Mouse (Mus musculus): ENCODE measurements around the gene Cd55. TPM values are rescaled to one million over a fixed set of nuclear protein-coding genes. Genes with fewer than 3 reads are reported as not detected.

The Cd55 gene
- polyA plus RNA-seq (2015; fragmentation: Nextera tagmentation; extraction: Ambion mirVana) = 18.6 and 18.9 TPM in 2 replicates

DNA sequence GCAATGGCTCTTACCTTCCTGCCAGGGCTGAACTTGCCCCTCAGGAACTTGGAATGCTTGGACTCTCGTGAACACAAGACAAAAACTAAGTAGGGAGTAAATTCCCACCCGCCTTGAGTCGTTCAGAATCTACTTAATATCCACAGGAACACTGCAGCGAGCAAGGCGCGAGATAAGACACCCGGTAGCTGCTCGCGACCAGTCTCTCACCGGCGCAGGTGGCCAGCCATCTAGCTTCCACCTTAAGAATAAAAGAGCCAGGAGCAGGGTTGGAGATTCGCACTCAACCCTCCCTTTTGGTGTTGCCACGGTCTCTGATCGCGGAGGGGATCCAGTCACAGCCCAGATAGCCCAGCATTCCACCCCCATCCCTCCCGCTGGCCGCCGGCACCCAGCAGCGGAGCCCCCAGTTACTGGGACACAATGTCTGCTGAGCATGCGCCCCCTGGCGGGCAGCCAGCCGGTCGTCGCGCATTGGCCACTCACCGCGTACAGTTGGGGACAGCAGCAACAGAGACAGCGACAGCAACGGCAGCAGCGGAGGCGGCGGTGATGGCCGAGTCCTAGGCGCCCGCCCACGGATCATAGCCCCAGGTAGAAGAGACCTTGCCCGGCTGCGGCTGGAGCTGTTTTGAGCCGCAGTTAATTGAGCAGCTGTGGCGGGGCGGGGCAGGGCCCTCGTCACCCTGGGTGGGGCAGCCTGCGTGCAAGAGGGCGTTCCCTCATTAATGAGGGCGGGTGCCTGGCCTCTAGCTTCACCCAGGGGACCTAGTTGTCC is at the start of gene Cd55:
TSS of gene Cd55 (minus strand) at position 661 of the 778 bp plus-strand sequence.
- ATAC-seq (ENCODE audit: insufficient read depth) = peak; percentile 98
- H3K4me1 ChIP-seq (replicated peaks) = peaks cover 18% of the 10 kb centered on the region
- H3K27ac ChIP-seq (replicated peaks) = peak within 1 kb of the TSS; percentile 91
- H3K36me3 ChIP-seq (replicated peaks) = peaks cover 13% of the 10 kb centered on the region
- WGBS (ENCODE audit: insufficient replicate concordance) = 1% methylated on average over 45 of the region's 45 CpGs
- H3K4me3 ChIP-seq (replicated peaks) = peak within 1 kb of the TSS; percentile 81
- H3K9me3 ChIP-seq (replicated peaks) = no peaks in the 10 kb centered on the region
- H3K9ac ChIP-seq = peak within 1 kb of the TSS; percentile 81
- H3K27me3 ChIP-seq = no peaks in the 10 kb centered on the region
- H3K4me2 ChIP-seq = peak within 1 kb of the TSS; percentile 93

DNA sequence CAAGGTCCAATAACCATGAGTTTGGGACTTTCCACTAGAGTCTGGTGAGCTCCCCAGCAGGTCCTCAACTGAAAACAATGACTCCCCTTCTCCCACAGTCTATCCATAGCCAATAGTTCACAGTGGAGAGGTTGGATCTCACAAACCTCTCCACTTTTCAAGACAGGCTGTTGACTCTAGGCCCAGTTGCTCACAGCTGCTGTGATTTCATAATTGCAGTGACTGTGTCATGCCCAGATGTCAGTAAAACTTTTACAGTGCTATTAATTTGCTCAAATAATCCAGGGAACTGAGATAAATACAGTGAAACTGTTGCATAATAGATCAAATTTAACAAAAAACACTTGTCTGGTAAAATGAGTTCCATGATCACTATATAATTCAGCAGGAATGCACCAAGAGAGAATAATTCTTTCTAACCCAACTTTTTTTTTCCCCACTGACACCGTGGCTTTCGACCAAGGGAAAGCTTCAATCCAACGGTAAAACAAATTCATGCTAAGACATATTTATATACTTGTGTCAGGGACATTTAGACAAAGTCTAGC is 49.4 kb upstream of the Cd55 start:
- no peaks in the 10 kb centered on the region for H3K36me3 ChIP-seq (replicated peaks)
- H3K9ac ChIP-seq = no peak overlapping the region
- H3K9me3 ChIP-seq (replicated peaks) = no peaks in the 10 kb centered on the region
- H3K4me1 ChIP-seq (replicated peaks) = peaks cover 15% of the 10 kb centered on the region
- no peaks in the 10 kb centered on the region for H3K27me3 ChIP-seq
- no peak overlapping the region for H3K4me3 ChIP-seq (replicated peaks)
- no peak overlapping the region for H3K27ac ChIP-seq (replicated peaks)
- no peak for ATAC-seq (ENCODE audit: insufficient read depth)
- no peak overlapping the region for H3K4me2 ChIP-seq
- 55% methylated on average over 3 of the region's 3 CpGs for WGBS (ENCODE audit: insufficient replicate concordance)

DNA sequence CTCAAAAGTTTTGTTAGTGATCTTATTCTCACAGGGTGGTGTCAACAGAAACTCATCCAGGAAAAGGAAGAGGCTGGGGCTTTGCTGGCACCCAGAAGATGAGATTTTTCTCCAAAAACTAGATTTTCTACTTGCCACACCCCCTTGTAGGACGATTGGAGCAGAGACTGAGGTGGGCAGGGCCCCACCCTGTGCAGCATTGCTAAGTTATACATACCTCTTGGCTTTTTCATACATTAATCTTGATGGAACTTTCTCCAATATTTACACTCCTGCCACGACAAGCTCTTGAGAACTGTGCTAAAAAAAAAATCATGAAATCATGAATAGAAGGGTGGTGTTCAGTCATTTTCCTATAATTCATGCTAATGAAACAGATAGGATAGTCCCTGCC is 46.4 kb upstream of the Cd55 start:
- H3K27ac ChIP-seq (replicated peaks) = no peak overlapping the region

DNA sequence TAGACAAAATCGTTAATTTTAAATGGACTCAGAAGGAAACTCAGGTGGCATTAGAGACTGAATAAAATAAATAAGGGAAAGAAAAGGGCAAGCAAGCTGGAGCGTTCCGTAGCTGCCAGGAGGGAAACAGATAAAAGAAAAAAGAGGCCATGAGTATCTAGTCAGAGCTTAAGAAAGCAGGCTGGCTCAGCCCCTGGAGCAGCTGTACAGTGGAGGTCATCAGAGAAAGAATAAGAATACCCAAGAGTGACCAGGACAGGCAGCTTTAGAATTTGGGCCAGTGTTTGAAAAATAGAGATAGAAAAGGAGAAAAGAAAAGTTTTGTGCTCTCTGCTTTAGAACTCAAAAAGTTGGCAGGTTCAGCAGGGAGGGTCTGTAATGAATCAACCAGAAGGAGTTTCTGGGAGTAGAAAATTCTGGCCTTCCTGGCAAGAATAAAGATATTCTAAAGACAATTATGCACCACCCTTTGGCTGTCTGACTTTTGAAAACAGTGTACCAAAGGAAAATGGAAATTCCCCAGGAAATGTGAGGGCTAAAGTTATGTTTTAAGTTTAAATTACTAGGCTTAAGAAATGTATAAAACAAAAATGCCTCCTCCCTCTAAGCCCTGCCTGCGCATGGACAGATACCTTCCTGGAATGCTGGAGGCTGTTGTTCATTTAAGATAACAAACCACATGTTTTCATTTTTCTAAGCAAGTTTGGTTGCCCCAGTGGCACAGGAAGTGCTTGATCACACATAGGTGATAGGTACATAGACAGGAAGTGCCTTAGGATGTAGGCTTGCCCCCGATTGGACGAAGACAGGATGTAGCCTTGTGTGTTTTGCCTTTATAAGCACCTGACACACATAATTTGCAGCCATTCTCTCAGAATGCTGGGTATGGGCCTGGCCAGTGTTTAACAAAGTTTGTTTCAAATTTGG is 45.7 kb upstream of the Cd55 start:
- Histone ChIP-seq H3K4me3 (replicated peaks) (no peak overlapping the region), H3K4me1 (replicated peaks) (peaks cover 15% of the 10 kb centered on the region), H3K9ac (no peak overlapping the region), H3K4me2 (no peak overlapping the region), H3K36me3 (replicated peaks) (no peaks in the 10 kb centered on the region), H3K9me3 (replicated peaks) (no peaks in the 10 kb centered on the region), H3K27ac (replicated peaks) (no peak overlapping the region), H3K27me3 (no peaks in the 10 kb centered on the region)
- peak; percentile 76 for ATAC-seq (ENCODE audit: insufficient read depth)
- WGBS (ENCODE audit: insufficient replicate concordance) = 34% methylated on average over 6 of the region's 6 CpGs

More for the DNA sequence above, 46.4 kb upstream of the Cd55 start:
- Histone ChIP-seq H3K9ac (no peak overlapping the region), H3K27me3 (no peaks in the 10 kb centered on the region), H3K9me3 (replicated peaks) (no peaks in the 10 kb centered on the region), H3K4me3 (replicated peaks) (no peak overlapping the region), H3K36me3 (replicated peaks) (no peaks in the 10 kb centered on the region), H3K4me2 (no peak overlapping the region), H3K4me1 (replicated peaks) (peaks cover 15% of the 10 kb centered on the region)
- 31% methylated on average over 2 of the region's 2 CpGs for WGBS (ENCODE audit: insufficient replicate concordance)
- ATAC-seq (ENCODE audit: insufficient read depth) = no peak

DNA sequence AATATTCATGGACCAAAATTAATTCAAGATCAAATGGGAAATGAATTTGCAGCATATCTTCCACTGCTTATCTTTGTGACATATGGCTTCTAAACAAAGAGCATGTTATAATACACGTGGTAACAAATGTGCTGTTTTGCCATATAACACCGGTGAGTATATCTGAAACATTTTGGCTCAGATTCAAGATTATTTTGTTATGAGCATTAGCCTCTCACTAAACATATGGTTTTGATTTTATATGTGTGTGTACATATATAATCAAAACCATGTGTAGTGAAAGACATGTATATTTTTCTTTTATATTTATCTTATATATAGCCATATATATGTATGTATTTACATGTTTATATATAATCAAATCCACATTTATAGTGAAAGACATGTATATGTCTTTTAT is 44.9 kb upstream of the Cd55 start:
- Histone ChIP-seq H3K4me3 (replicated peaks) (no peak overlapping the region), H3K27me3 (no peaks in the 10 kb centered on the region), H3K4me1 (replicated peaks) (peaks cover 15% of the 10 kb centered on the region), H3K9me3 (replicated peaks) (no peaks in the 10 kb centered on the region), H3K9ac (no peak overlapping the region), H3K4me2 (no peak overlapping the region), H3K27ac (replicated peaks) (no peak overlapping the region), H3K36me3 (replicated peaks) (no peaks in the 10 kb centered on the region)
- ATAC-seq (ENCODE audit: insufficient read depth) = no peak
- WGBS (ENCODE audit: insufficient replicate concordance) = 68% methylated on average over 2 of the region's 2 CpGs

DNA sequence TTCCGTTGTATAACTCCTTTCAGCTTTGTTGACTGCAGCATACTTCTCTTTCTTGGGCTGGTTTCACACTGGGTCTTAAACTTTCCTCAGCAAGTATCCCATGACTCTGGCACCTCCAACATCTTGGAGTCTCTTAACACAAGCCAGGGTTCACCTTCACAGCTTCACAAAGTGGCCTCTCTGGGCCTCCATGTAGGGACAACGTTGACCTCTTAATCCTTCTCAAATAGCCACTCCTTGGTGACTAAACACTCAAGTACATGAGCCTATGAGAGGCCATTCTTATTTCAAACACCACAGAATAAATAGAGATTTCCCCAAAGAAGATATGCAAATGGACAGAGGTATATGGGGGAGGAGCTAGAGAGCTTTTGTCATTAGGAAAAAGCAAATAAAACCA is 37.4 kb upstream of the Cd55 start:
- Histone ChIP-seq H3K4me2 (no peak overlapping the region), H3K27ac (replicated peaks) (no peak overlapping the region), H3K4me3 (replicated peaks) (no peak overlapping the region), H3K36me3 (replicated peaks) (no peaks in the 10 kb centered on the region), H3K9ac (no peak overlapping the region), H3K4me1 (replicated peaks) (no peaks in the 10 kb centered on the region), H3K27me3 (no peaks in the 10 kb centered on the region), H3K9me3 (replicated peaks) (no peaks in the 10 kb centered on the region)
- 58% methylated on average over 2 of the region's 2 CpGs for WGBS (ENCODE audit: insufficient replicate concordance)
- no peak for ATAC-seq (ENCODE audit: insufficient read depth)

DNA sequence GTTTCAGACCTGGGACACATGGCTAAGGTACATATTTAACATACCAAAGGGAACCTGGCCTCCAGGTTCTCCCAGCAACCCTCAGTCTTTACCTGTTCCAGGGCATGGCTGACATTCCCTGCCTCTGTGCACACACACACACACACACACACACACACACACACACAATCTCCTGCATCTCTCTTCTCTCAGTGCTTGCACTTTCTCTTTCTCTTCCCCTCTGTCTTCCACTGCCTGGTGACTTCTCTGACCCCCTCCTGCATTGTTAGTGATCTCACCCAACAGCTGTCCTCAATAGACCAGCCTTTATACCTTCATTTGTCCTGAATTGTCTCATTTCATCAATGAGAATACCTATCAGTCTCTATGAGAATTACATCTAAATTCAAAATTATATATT is 35.8 kb upstream of the Cd55 start:
- Histone ChIP-seq H3K4me3 (replicated peaks) (no peak overlapping the region), H3K4me1 (replicated peaks) (no peaks in the 10 kb centered on the region), H3K27me3 (no peaks in the 10 kb centered on the region), H3K27ac (replicated peaks) (no peak overlapping the region), H3K36me3 (replicated peaks) (no peaks in the 10 kb centered on the region), H3K4me2 (no peak overlapping the region), H3K9me3 (replicated peaks) (no peaks in the 10 kb centered on the region), H3K9ac (no peak overlapping the region)
- no peak for ATAC-seq (ENCODE audit: insufficient read depth)

DNA sequence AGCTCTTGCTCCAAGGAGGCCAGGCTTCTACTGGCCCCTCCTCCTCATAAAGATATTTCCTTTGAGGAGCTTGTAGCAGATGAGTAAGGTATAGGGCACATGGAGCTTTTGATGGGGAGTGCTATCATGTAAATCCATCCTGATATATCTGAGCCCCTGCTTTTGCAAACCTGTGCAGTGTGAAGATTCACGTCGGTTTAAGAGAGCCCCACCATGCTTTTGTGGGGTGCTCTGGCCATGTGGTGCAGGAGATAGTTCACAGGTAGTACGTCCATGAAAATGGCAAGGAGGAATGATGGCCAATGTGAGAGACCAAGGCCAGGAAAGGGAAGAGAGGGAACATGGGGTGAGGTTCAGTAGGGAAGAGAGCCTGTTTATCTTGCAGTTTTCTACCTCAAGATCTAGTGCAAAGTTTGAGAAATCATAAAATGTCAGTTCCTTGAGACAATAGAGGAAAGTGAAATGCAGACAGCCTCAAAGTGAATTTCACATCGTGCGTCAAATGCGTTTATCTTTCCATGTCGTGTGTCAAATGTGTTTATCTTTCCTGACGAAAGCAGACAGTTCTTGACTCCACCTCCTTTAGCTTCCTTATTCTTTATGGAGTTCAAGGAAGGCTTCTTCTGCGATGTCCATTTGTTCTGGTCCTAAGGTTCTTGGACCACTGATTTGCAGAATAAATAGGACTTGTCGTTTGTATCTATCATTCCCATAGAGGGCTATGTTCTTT is 24.4 kb upstream of the Cd55 start:
- no peak for ATAC-seq (ENCODE audit: insufficient read depth)
- H3K36me3 ChIP-seq (replicated peaks) = no peaks in the 10 kb centered on the region
- no peaks in the 10 kb centered on the region for H3K27me3 ChIP-seq
- peaks cover 5% of the 10 kb centered on the region; the same call in 1 of the 2 replicates for H3K4me1 ChIP-seq (replicated peaks)
- no peak overlapping the region for H3K9ac ChIP-seq
- WGBS (ENCODE audit: insufficient replicate concordance) = 37% methylated on average over 10 of the region's 10 CpGs
- H3K9me3 ChIP-seq (replicated peaks) = no peaks in the 10 kb centered on the region
- no peak overlapping the region for H3K4me3 ChIP-seq (replicated peaks)
- H3K4me2 ChIP-seq = no peak overlapping the region
- H3K27ac ChIP-seq (replicated peaks) = no peak overlapping the region

DNA sequence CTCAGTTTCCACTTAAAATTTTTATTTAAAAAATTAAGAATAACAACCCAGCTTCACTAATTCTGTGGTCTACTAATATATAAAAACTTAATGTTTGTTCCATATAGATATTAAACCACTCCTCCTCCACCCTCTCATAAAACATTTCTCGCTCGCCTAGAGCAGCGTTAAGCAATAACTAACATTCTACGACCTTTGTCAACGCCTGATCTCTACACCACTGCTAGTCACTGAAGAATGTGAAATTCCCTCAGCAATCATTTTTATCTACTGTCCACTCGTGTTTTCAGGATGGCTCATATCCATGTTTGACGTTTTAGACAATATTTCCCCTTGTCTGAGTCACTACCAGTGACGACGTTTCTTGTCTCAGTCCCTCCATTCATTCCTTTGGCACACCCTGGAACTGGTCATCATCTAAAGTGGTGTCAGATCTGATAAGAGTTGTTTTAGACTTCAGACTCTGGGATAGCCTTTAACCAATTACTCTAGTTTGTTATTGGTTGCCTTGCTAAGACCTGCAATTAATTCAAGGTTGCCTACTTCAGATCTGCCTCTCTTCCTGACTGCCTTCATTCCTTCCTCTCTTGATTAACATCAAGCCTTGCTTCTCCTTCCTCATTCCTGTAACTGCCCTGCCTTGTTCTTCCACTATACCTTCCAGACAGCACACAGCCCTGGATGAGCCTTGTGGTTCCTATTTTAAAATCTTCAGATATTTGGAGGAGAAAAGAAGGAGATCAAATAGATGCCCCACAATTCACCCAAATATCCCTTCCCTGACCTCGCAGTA is 23.5 kb upstream of the Cd55 start:
- H3K36me3 ChIP-seq (replicated peaks) = no peaks in the 10 kb centered on the region
- H3K9ac ChIP-seq = no peak overlapping the region
- WGBS (ENCODE audit: insufficient replicate concordance) = 59% methylated on average over 10 of the region's 10 CpGs
- H3K27me3 ChIP-seq = no peaks in the 10 kb centered on the region
- H3K4me2 ChIP-seq = no peak overlapping the region
- peaks cover 5% of the 10 kb centered on the region; the same call in 1 of the 2 replicates for H3K4me1 ChIP-seq (replicated peaks)
- H3K4me3 ChIP-seq (replicated peaks) = no peak overlapping the region
- no peak overlapping the region for H3K27ac ChIP-seq (replicated peaks)
- no peaks in the 10 kb centered on the region for H3K9me3 ChIP-seq (replicated peaks)
- no peak for ATAC-seq (ENCODE audit: insufficient read depth)

DNA sequence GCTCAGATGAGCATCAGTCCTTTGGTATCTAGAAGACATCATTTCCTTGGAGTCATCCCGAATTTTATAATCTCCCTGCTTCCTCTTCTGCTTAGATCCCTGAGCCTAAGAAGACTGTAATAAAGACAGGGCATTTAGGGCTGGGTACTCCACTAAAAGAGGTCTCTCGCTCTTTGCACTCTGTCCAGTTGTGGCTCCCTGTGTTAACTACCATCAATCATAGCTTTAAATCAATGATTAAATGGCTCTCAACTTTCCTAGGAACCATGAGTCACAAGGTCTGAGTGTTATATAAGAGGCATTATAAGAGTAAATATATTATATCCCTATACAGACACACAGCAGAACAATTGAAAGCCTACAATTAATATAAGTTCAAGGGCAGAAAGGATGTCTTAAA is 22.8 kb upstream of the Cd55 start:
- H3K27me3 ChIP-seq = no peaks in the 10 kb centered on the region
- H3K27ac ChIP-seq (replicated peaks) = no peak overlapping the region
- WGBS (ENCODE audit: insufficient replicate concordance) = 53% methylated on average over 2 of the region's 2 CpGs
- H3K9me3 ChIP-seq (replicated peaks) = no peaks in the 10 kb centered on the region
- H3K4me2 ChIP-seq = no peak overlapping the region
- no peak for ATAC-seq (ENCODE audit: insufficient read depth)
- H3K4me3 ChIP-seq (replicated peaks) = no peak overlapping the region
- H3K36me3 ChIP-seq (replicated peaks) = no peaks in the 10 kb centered on the region
- no peak overlapping the region for H3K9ac ChIP-seq
- H3K4me1 ChIP-seq (replicated peaks) = peaks cover 5% of the 10 kb centered on the region; the same call in 1 of the 2 replicates

Data from liver, embryonic 15.5 days (tissue).